ENCODE assay signal across 21 mouse cellular contexts in genomic region chr2:5237870-5238269, GRCm38 (mm10).
DNase-seq lines count a peak whose midpoint lies in the region; ATAC-seq and TF ChIP-seq lines count a peak whose summit lies in the region.
"Had no signal": no experiment of that assay in that cellular context is flagged by ENCODE, and none has a peak within 500 bp of the region (broad histone marks: within the 10 kb centered on the region; RNA-seq: fewer than 3 reads in every experiment).

No protein-coding gene starts in this region.

- no peaks in the 10 kb centered on the region for H3K36me3 ChIP-seq in embryonic facial prominence, embryonic 15.5 days
- no peaks in the 10 kb centered on the region for H3K36me3 ChIP-seq in embryonic facial prominence, embryonic 10.5 days (replicated peaks)
- H3K36me3 ChIP-seq in limb, embryonic 15.5 days, result no peaks in the 10 kb centered on the region
- H3K36me3 ChIP-seq in limb, embryonic 10.5 days, result no peaks in the 10 kb centered on the region
- H3K36me3 ChIP-seq: forebrain, embryonic 12.5 days; forebrain, embryonic 15.5 days; hindbrain, embryonic 13.5 days had no signal

- no peak overlapping the region for H3K9ac ChIP-seq in embryonic facial prominence, embryonic 15.5 days
- no peak overlapping the region for H3K9ac ChIP-seq in limb, embryonic 15.5 days
- H3K9ac ChIP-seq: forebrain, embryonic 12.5 days; forebrain, embryonic 15.5 days; hindbrain, embryonic 13.5 days had no signal

- no peak for ATAC-seq in embryonic facial prominence, embryonic 15.5 days (ENCODE audit: insufficient number of reproducible peaks, low FRiP score, low TSS enrichment, low read depth)
- no peak for ATAC-seq in limb, embryonic 15.5 days (ENCODE audit: insufficient number of reproducible peaks, low FRiP score, low TSS enrichment, low read depth)
- ATAC-seq: activated CD4-positive, CD25-positive, alpha-beta regulatory T cell, adult 4 months; forebrain, embryonic 15.5 days; hindbrain, embryonic 16.5 days had no signal

- H3K27me3 ChIP-seq in embryonic facial prominence, embryonic 15.5 days, result no peaks in the 10 kb centered on the region
- H3K27me3 ChIP-seq in embryonic facial prominence, embryonic 10.5 days (replicated peaks; ENCODE audit: low read depth, poor library complexity, severe bottlenecking), result no peaks in the 10 kb centered on the region
- H3K27me3 ChIP-seq in limb, embryonic 15.5 days, result no peaks in the 10 kb centered on the region
- no peaks in the 10 kb centered on the region for H3K27me3 ChIP-seq in limb, embryonic 10.5 days (ENCODE audit: low read depth, poor library complexity, severe bottlenecking)
- H3K27me3 ChIP-seq: forebrain, embryonic 12.5 days; forebrain, embryonic 15.5 days; hindbrain, embryonic 13.5 days had no signal

- H3K4me3 ChIP-seq in embryonic facial prominence, embryonic 15.5 days (replicated peaks), result no peak overlapping the region
- no peak overlapping the region for H3K4me3 ChIP-seq in embryonic facial prominence, embryonic 10.5 days
- H3K4me3 ChIP-seq in limb, embryonic 15.5 days, result no peak overlapping the region
- no peak overlapping the region for H3K4me3 ChIP-seq in limb, embryonic 10.5 days
- no peak overlapping the region for H3K4me3 ChIP-seq in lung, adult 2 months (replicated peaks; ENCODE audit: extremely low read depth, low read depth, low read length)
- H3K4me3 ChIP-seq: erythroblast, embryonic 14.5 days; forebrain, embryonic 12.5 days; forebrain, embryonic 15.5 days; hindbrain, embryonic 13.5 days had no signal

- no peak for TF ChIP-seq POLR2A in lung, adult 2 months (IDR thresholded peaks at IDR 0.05; ENCODE audit: borderline replicate concordance, extremely low read depth, low read depth, low read length)

- H3K27ac ChIP-seq in embryonic facial prominence, embryonic 15.5 days (replicated peaks), result peak overlapping the region; percentile 22; the same call in 1 of the 2 replicates
- H3K27ac ChIP-seq in embryonic facial prominence, embryonic 10.5 days (replicated peaks), result no peak overlapping the region
- H3K27ac ChIP-seq in limb, embryonic 15.5 days, result peak overlapping the region; percentile 39; the same call in 1 of the 2 replicates
- no peak overlapping the region for H3K27ac ChIP-seq in limb, embryonic 10.5 days
- H3K27ac ChIP-seq: forebrain, embryonic 12.5 days; forebrain, embryonic 15.5 days; hindbrain, embryonic 13.5 days had no signal

- no peak overlapping the region for H3K4me2 ChIP-seq in embryonic facial prominence, embryonic 15.5 days (replicated peaks)
- no peak overlapping the region for H3K4me2 ChIP-seq in limb, embryonic 15.5 days
- H3K4me2 ChIP-seq: forebrain, embryonic 12.5 days; forebrain, embryonic 15.5 days; heart, embryonic 11.5 days; hindbrain, embryonic 13.5 days had no signal

- peaks cover 45% of the 10 kb centered on the region for H3K4me1 ChIP-seq in embryonic facial prominence, embryonic 15.5 days
- peaks cover 3% of the 10 kb centered on the region; the same call in 1 of the 2 replicates for H3K4me1 ChIP-seq in embryonic facial prominence, embryonic 10.5 days
- H3K4me1 ChIP-seq in limb, embryonic 15.5 days, result peaks cover 37% of the 10 kb centered on the region
- peaks cover 5% of the 10 kb centered on the region for H3K4me1 ChIP-seq in limb, embryonic 10.5 days
- no peaks in the 10 kb centered on the region for H3K4me1 ChIP-seq in lung, adult 2 months (ENCODE audit: control insufficient read depth, insufficient read depth, low read length)
- H3K4me1 ChIP-seq: forebrain, embryonic 12.5 days had no signal

- WGBS in embryonic facial prominence, embryonic 15.5 days, result 73% methylated on average over 5 of the region's 5 CpGs
- WGBS in embryonic facial prominence, embryonic 10.5 days, result 85% methylated on average over 5 of the region's 5 CpGs
- 72% methylated on average over 5 of the region's 5 CpGs for WGBS in limb, embryonic 15.5 days
- 92% methylated on average over 5 of the region's 5 CpGs for WGBS in limb, embryonic 10.5 days
- WGBS in lung, adult 2 months, result 65% methylated on average over 5 of the region's 5 CpGs

- no peaks in the 10 kb centered on the region for H3K9me3 ChIP-seq in embryonic facial prominence, embryonic 15.5 days (replicated peaks)
- H3K9me3 ChIP-seq in embryonic facial prominence, embryonic 10.5 days, result no peaks in the 10 kb centered on the region
- no peaks in the 10 kb centered on the region for H3K9me3 ChIP-seq in limb, embryonic 15.5 days
- no peaks in the 10 kb centered on the region for H3K9me3 ChIP-seq in limb, embryonic 10.5 days (replicated peaks)
- H3K9me3 ChIP-seq: forebrain, embryonic 12.5 days; forebrain, embryonic 15.5 days; hindbrain, embryonic 13.5 days had no signal

- no peak for DNase-seq in embryonic facial prominence, embryonic 10.5 days (ENCODE audit: low spot score)
- DNase-seq in limb, embryonic 10.5 days (ENCODE audit: low spot score), result no peak
- DNase-seq in lung, postnatal 10 days, result peak; percentile 43
- no peak for DNase-seq in lung, adult 2 months
- DNase-seq: adrenal gland, adult 8-10 months; adrenal gland, postnatal 25 days; cerebellum, adult 11-12 months; cerebellum, adult 8-10 months; cerebellum, postnatal 10 days; cerebellum, postnatal 36 days; embryo, embryonic 11 days; gastrocnemius, postnatal 25 days had no signal

- no peak for TF ChIP-seq CTCF in lung, adult 2 months (IDR thresholded peaks at IDR 0.05; ENCODE audit: insufficient read depth, low read length)

Comparison
In these comparisons a context has a peak if more than half of its experiments do, and no peak if none do; other contexts are left out.
1. H3K27ac ChIP-seq: peak in embryonic facial prominence, embryonic 15.5 days (single experiment) and limb, embryonic 15.5 days (single experiment); none in embryonic facial prominence, embryonic 10.5 days (single experiment) and limb, embryonic 10.5 days (single experiment).